ENCODE assay signal across 29 mouse cellular contexts in the genomic region with DNA sequence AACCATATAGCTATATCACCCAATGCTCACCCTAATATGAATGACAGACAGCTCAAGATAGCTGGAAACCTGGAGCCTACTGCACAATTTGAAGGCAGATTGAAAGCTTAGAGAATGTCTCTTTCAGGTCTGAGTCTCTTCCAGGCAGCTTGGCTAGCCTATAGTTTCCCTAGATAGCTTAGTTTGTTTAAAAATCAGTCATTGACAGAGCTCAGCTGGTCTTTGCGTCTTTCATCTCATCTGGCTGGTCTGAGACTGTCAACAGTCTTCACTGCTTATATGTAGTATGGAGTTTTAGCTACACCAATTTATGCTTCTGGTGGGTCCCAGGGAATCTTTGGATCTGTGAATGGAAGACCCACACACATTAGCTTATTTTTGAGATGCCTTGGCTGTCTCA.
"Had no signal": no experiment of that assay in that cellular context is flagged by ENCODE, and none has a peak within 500 bp of the region (broad histone marks: within the 10 kb centered on the region; RNA-seq: fewer than 3 reads in every experiment).

No protein-coding gene starts in this region.

- H3K4me1 ChIP-seq: limb, embryonic 10.5 days; limb, embryonic 12.5 days; limb, embryonic 13.5 days; limb, embryonic 15.5 days; liver, embryonic 12.5 days; liver, embryonic 13.5 days; liver, embryonic 15.5 days; lung, embryonic 15.5 days; megakaryocyte, embryonic 14.5 days; midbrain, embryonic 12.5 days; midbrain, embryonic 13.5 days; midbrain, embryonic 15.5 days; neural tube, embryonic 12.5 days had no signal

- ATAC-seq: liver, embryonic 12.5 days; liver, postnatal 0 days; midbrain, embryonic 13.5 days; midbrain, embryonic 15.5 days; midbrain, embryonic 16.5 days had no signal

- H3K4me3 ChIP-seq: left cerebral cortex, adult 2 months; limb, embryonic 10.5 days; limb, embryonic 12.5 days; limb, embryonic 13.5 days; limb, embryonic 15.5 days; liver, embryonic 12.5 days; liver, embryonic 13.5 days; liver, embryonic 15.5 days; lung, embryonic 15.5 days; megakaryocyte, embryonic 14.5 days; midbrain, embryonic 10.5 days; midbrain, embryonic 12.5 days; midbrain, embryonic 13.5 days; midbrain, embryonic 15.5 days; myocyte; neural tube, embryonic 12.5 days had no signal

- DNase-seq: layer of hippocampus, postnatal 36 days; left cerebral cortex, postnatal 4 days; liver; liver, embryonic 13.5 days; liver, postnatal 0 days; lung, adult 2 months; lung, postnatal 10 days; lung, postnatal 14 days; lung, postnatal 36 days; lung, postnatal 4 days had no signal

- H3K27ac ChIP-seq: left cerebral cortex, adult 2 months; limb, embryonic 10.5 days; limb, embryonic 12.5 days; limb, embryonic 13.5 days; limb, embryonic 15.5 days; liver, embryonic 12.5 days; liver, embryonic 13.5 days; liver, embryonic 14.5 days; liver, embryonic 15.5 days; lung, embryonic 15.5 days; macrophage; midbrain, embryonic 10.5 days; midbrain, embryonic 12.5 days; midbrain, embryonic 13.5 days; midbrain, embryonic 15.5 days; neural tube, embryonic 12.5 days had no signal

- H3K9ac ChIP-seq: limb, embryonic 12.5 days; limb, embryonic 13.5 days; limb, embryonic 15.5 days; liver, embryonic 12.5 days; liver, embryonic 13.5 days; liver, embryonic 14.5 days; liver, embryonic 15.5 days; liver, postnatal 0 days; lung, embryonic 15.5 days; midbrain, embryonic 12.5 days; midbrain, embryonic 13.5 days; midbrain, embryonic 15.5 days; neural tube, embryonic 12.5 days had no signal

- H3K36me3 ChIP-seq: limb, embryonic 10.5 days; limb, embryonic 12.5 days; limb, embryonic 13.5 days; limb, embryonic 15.5 days; liver, embryonic 12.5 days; liver, embryonic 13.5 days; liver, embryonic 15.5 days; lung, embryonic 15.5 days; midbrain, embryonic 10.5 days; midbrain, embryonic 12.5 days; midbrain, embryonic 13.5 days; midbrain, embryonic 15.5 days; neural tube, embryonic 12.5 days had no signal

- H3K4me2 ChIP-seq: limb, embryonic 12.5 days; limb, embryonic 13.5 days; limb, embryonic 15.5 days; liver, embryonic 11.5 days; liver, embryonic 12.5 days; liver, embryonic 13.5 days; liver, embryonic 15.5 days; lung, embryonic 15.5 days; midbrain, embryonic 12.5 days; midbrain, embryonic 13.5 days; midbrain, embryonic 15.5 days; neural tube, embryonic 12.5 days had no signal

- H3K27me3 ChIP-seq: limb, embryonic 12.5 days; limb, embryonic 13.5 days; limb, embryonic 15.5 days; liver, embryonic 12.5 days; liver, embryonic 13.5 days; liver, embryonic 15.5 days; lung, embryonic 15.5 days; megakaryocyte, embryonic 14.5 days; midbrain, embryonic 12.5 days; midbrain, embryonic 13.5 days; midbrain, embryonic 15.5 days; neural tube, embryonic 12.5 days had no signal

- H3K9me3 ChIP-seq: limb, embryonic 10.5 days; limb, embryonic 12.5 days; limb, embryonic 13.5 days; limb, embryonic 15.5 days; liver, embryonic 12.5 days; liver, embryonic 13.5 days; liver, embryonic 15.5 days; lung, embryonic 15.5 days; midbrain, embryonic 10.5 days; midbrain, embryonic 12.5 days; midbrain, embryonic 13.5 days; midbrain, embryonic 15.5 days; neural tube, embryonic 12.5 days had no signal
